Mouse (Mus musculus): ENCODE results near the gene Rtkn2. TPM values are rescaled to one million over a fixed set of nuclear protein-coding genes. Genes with fewer than 3 reads are reported as not detected.

Rtkn2 gene
- total and polyA plus RNA-seq, 3 experiments: 1.1 to 1.3 TPM; not detected in 1

GRCm38 (mm10) chr10:68003651-68004422 is 24.5 kb downstream of the Rtkn2 start:
- H3K27ac ChIP-seq (ENCODE audit: control insufficient read depth, low read depth, low read length): no peak overlapping the region
- no peaks in the 10 kb centered on the region for H3K4me1 ChIP-seq (ENCODE audit: control insufficient read depth in 1 of 2, insufficient read depth in 2 of 2, low read length in 2 of 2)
- H3K79me2 ChIP-seq (ENCODE audit: control insufficient read depth, insufficient read depth, low read length, poor library complexity): no peaks in the 10 kb centered on the region
- TF ChIP-seq SMC3 (IDR thresholded peaks at IDR 0.05; ENCODE audit: low read depth, low read length) (no peak), KAT2A (conservative IDR thresholded peaks at IDR 0.05; ENCODE audit: low read depth, low read length) (no peak), CHD2 (IDR thresholded peaks at IDR 0.05; ENCODE audit: low read length) (no peak), MAZ (IDR thresholded peaks at IDR 0.05; ENCODE audit: low read depth, low read length) (no peak), EP300 (IDR thresholded peaks at IDR 0.05; ENCODE audit: low read depth in 1 of 2, low read length in 2 of 2) (no peak), ZKSCAN1 (IDR thresholded peaks at IDR 0.05; ENCODE audit: low read depth, low read length) (no peak), TAL1 (IDR thresholded peaks at IDR 0.05; ENCODE audit: low read length) (no peak), TCF12 (IDR thresholded peaks at IDR 0.05; ENCODE audit: low read depth, low read length) (no peak), BHLHE40 (IDR thresholded peaks at IDR 0.05; ENCODE audit: borderline replicate concordance, low read depth, low read length) (no peak), MXI1 (IDR thresholded peaks at IDR 0.05; ENCODE audit: low read depth, low read length) (no peak), ELF1 (IDR thresholded peaks at IDR 0.05; ENCODE audit: low read depth, low read length) (no peak), ZC3H11A (IDR thresholded peaks at IDR 0.05; ENCODE audit: low read depth, low read length) (no peak), MAFK (IDR thresholded peaks at IDR 0.05; ENCODE audit: borderline replicate concordance, low read depth, low read length) (no peak), RAD21 (IDR thresholded peaks at IDR 0.05; ENCODE audit: low read depth, low read length) (no peak), MEF2A (IDR thresholded peaks at IDR 0.05; ENCODE audit: extremely low read depth, insufficient replicate concordance, low read depth, low read length, poor library complexity, severe bottlenecking) (no peak)
- no peaks in the 10 kb centered on the region; a peak in 1 of 4 replicates for H3K36me3 ChIP-seq (ENCODE audit: control insufficient read depth in 1 of 2, insufficient read depth in 2 of 2, low read length in 2 of 2)
- no peaks in the 10 kb centered on the region for H3K9me3 ChIP-seq (replicated peaks; ENCODE audit: insufficient read depth, low read length)
- H3K27me3 ChIP-seq (ENCODE audit: control insufficient read depth in 1 of 2, insufficient read depth in 2 of 2, low read length in 2 of 2): no peaks in the 10 kb centered on the region
- DNase-seq (ENCODE audit: low read depth, low spot score): no peak
- H3K4me3 ChIP-seq (ENCODE audit: control insufficient read depth in 1 of 2, insufficient read depth in 1 of 2, low read depth in 2 of 2, low read length in 2 of 2): no peak overlapping the region
- no peak overlapping the region for H3K9ac ChIP-seq (ENCODE audit: control insufficient read depth, low read depth, low read length, poor library complexity, severe bottlenecking)

- H3K36me3 ChIP-seq (ENCODE audit: control insufficient read depth in 1 of 2, insufficient read depth in 2 of 2, low read length in 2 of 2): no peaks in the 10 kb centered on the region; a peak in 1 of 4 replicates
- TF ChIP-seq ZC3H11A (IDR thresholded peaks at IDR 0.05; ENCODE audit: low read depth, low read length) (no peak), ELF1 (IDR thresholded peaks at IDR 0.05; ENCODE audit: low read depth, low read length) (no peak), BHLHE40 (IDR thresholded peaks at IDR 0.05; ENCODE audit: borderline replicate concordance, low read depth, low read length) (no peak), NELFE (IDR thresholded peaks at IDR 0.05; ENCODE audit: low read depth, low read length) (no peak), MYB (IDR thresholded peaks at IDR 0.05; ENCODE audit: low read depth, low read length) (no peak), MAFK (IDR thresholded peaks at IDR 0.05; ENCODE audit: borderline replicate concordance, low read depth, low read length) (no peak), POLR2AphosphoS5 (IDR thresholded peaks at IDR 0.05; ENCODE audit: borderline replicate concordance, low read depth, low read length) (no peak), EP300 (IDR thresholded peaks at IDR 0.05; ENCODE audit: low read depth in 1 of 2, low read length in 2 of 2) (no peak), ETS1 (IDR thresholded peaks at IDR 0.05; ENCODE audit: low read depth, low read length) (no peak), JUND (IDR thresholded peaks at IDR 0.05; ENCODE audit: low read depth, low read length) (no peak), USF1 (IDR thresholded peaks at IDR 0.05; ENCODE audit: low read depth, low read length) (no peak), KAT2A (conservative IDR thresholded peaks at IDR 0.05; ENCODE audit: low read depth, low read length) (no peak), NRF1 (IDR thresholded peaks at IDR 0.05; ENCODE audit: insufficient read depth, low read depth, low read length, poor library complexity, severe bottlenecking) (no peak)
- H3K9ac ChIP-seq (ENCODE audit: control insufficient read depth, low read depth, low read length, poor library complexity, severe bottlenecking): no peak overlapping the region
- H3K4me3 ChIP-seq (ENCODE audit: control insufficient read depth in 1 of 2, insufficient read depth in 1 of 2, low read depth in 2 of 2, low read length in 2 of 2): no peak overlapping the region
- H3K4me1 ChIP-seq (ENCODE audit: control insufficient read depth in 1 of 2, insufficient read depth in 2 of 2, low read length in 2 of 2): no peaks in the 10 kb centered on the region
- H3K9me3 ChIP-seq (replicated peaks; ENCODE audit: insufficient read depth, low read length): no peaks in the 10 kb centered on the region
- H3K79me2 ChIP-seq (ENCODE audit: control insufficient read depth, insufficient read depth, low read length, poor library complexity): no peaks in the 10 kb centered on the region
- H3K27me3 ChIP-seq (ENCODE audit: control insufficient read depth in 1 of 2, insufficient read depth in 2 of 2, low read length in 2 of 2): no peaks in the 10 kb centered on the region
- H3K27ac ChIP-seq (ENCODE audit: control insufficient read depth, low read depth, low read length): no peak overlapping the region
- DNase-seq (ENCODE audit: low read depth, low spot score): no peak
These were observed 26.0 kb downstream of the Rtkn2 start for GRCm38 (mm10) chr10:68005404-68005803.
